In genomic region chr4:58068886-58069285, GRCm38 (mm10) we compare ENCODE assay signal across 19 mouse cellular contexts.
DNase-seq lines count a peak whose midpoint lies in the region; ATAC-seq lines count a peak whose summit lies in the region.
"Had no signal": no experiment of that assay in that cellular context is flagged by ENCODE, and none has a peak within 500 bp of the region (broad histone marks: within the 10 kb centered on the region; RNA-seq: fewer than 3 reads in every experiment).

No protein-coding gene starts in this region.

- no peak for ATAC-seq in cerebellum, adult (ENCODE audit: insufficient number of reproducible peaks, low FRiP score, low TSS enrichment)
- ATAC-seq: forebrain, embryonic 14.5 days; forebrain, postnatal 0 days; hindbrain, embryonic 16.5 days; intestine, embryonic 15.5 days; Patski had no signal

- DNase-seq in cerebellum, adult 11-12 months: peak; percentile 56
- DNase-seq in cerebellum, adult 18-20 months: peak; percentile 36 to 44
- DNase-seq in cerebellum, adult 9-10 months: peak; percentile 49
- peak; percentile 17 to 18 for DNase-seq in cerebellum, postnatal 36 days
- DNase-seq in thymus, postnatal 10 days (ENCODE audit: low spot score in 2 of 2): no peak
- DNase-seq in kidney, postnatal 36 days: no peak
- DNase-seq: adrenal gland, postnatal 10 days; adrenal gland, postnatal 36 days; B cell, adult 2 months; forebrain, postnatal 0 days; gastrocnemius, adult 2 months; gastrocnemius, postnatal 14 days; kidney, adult 11 months; kidney, adult 8-10 months had no signal

Comparison
In these comparisons a context has a peak if more than half of its experiments do, and no peak if none do; other contexts are left out.
1. DNase-seq: peak in cerebellum, adult 11-12 months (single experiment), cerebellum, adult 18-20 months (2 of 2), cerebellum, adult 9-10 months (single experiment) and cerebellum, postnatal 36 days (2 of 2); none in thymus, postnatal 10 days (0 of 2) and kidney, postnatal 36 days (0 of 2).